Mouse (Mus musculus) MEL (cell line): Measurements from ENCODE around the gene Ext2. TPM values are rescaled to one million over a fixed set of nuclear protein-coding genes. Genes with fewer than 3 reads are reported as not detected.

Experiments
- DNase-seq: peaks from one replicate; pipeline ENCODE4 v3.0.0; 2011; ENCODE audit warnings: low read depth, low spot score
- H3K27ac ChIP-seq: 2 replicates; pipeline ENCODE4 v1.5.1; 2012; ENCODE audit warnings: low read depth, mild to moderate bottlenecking, control low read depth, low read length, moderate library complexity; ENCODE audit not compliant: control insufficient read depth
- H3K27me3 ChIP-seq, 2 experiments: fragments of 150-350 bp in 1 of 2; sonication (generic) in 1 of 2; 2 replicates each; pipeline ENCODE4 v1.6.1; 2012; ENCODE audit warnings: low read length in 2 of 2, mild to moderate bottlenecking in 2 of 2, improper control_type of control experiment in 1 of 2, moderate library complexity in 1 of 2; ENCODE audit not compliant: insufficient read depth in 2 of 2, control insufficient read depth in 1 of 2
- H3K36me3 ChIP-seq, 2 experiments: 2 replicates each; pipeline ENCODE4 v1.6.1; 2012 to 2014; ENCODE audit warnings: low read length in 2 of 2, improper control_type of control experiment in 1 of 2, inconsistent platforms in 1 of 2, mild to moderate bottlenecking in 1 of 2; ENCODE audit not compliant: insufficient read depth in 2 of 2, control insufficient read depth in 1 of 2
- H3K4me1 ChIP-seq, 2 experiments: fragments of 150-350 bp in 1 of 2; sonication (generic) in 1 of 2; 2 replicates each; pipeline ENCODE4 v1.6.1; 2012; ENCODE audit warnings: low read length in 2 of 2, improper control_type of control experiment in 1 of 2, mild to moderate bottlenecking in 1 of 2; ENCODE audit not compliant: insufficient read depth in 2 of 2, control insufficient read depth in 1 of 2
- H3K4me3 ChIP-seq, 2 experiments: fragments of 150-350 bp in 1 of 2; sonication (generic) in 1 of 2; 2 replicates each; pipeline ENCODE4 v1.5.1; 2012; ENCODE audit warnings: low read depth in 2 of 2, low read length in 2 of 2, mild to moderate bottlenecking in 2 of 2, moderate library complexity in 2 of 2, control low read depth in 1 of 2, improper control_type of control experiment in 1 of 2; ENCODE audit not compliant: control insufficient read depth in 1 of 2, insufficient read depth in 1 of 2
- H3K79me2 ChIP-seq: 2 replicates; pipeline ENCODE4 v1.6.1; 2012; ENCODE audit warnings: mild to moderate bottlenecking, low read length, moderate library complexity; ENCODE audit not compliant: control insufficient read depth, poor library complexity, insufficient read depth
- H3K9ac ChIP-seq: 2 replicates; pipeline ENCODE4 v1.6.1; 2012; ENCODE audit warnings: low read depth, mild to moderate bottlenecking, control low read depth, low read length, moderate library complexity; ENCODE audit not compliant: control insufficient read depth, poor library complexity, severe bottlenecking
- H3K9me3 ChIP-seq: fragments of 150-350 bp; sonication (generic); replicated peaks from 2 replicates; pipeline ENCODE4 v1.6.1; 2012; ENCODE audit warnings: mild to moderate bottlenecking, low read length, improper control_type of control experiment, moderate library complexity; ENCODE audit not compliant: insufficient read depth
- CHD1 ChIP-seq: IDR thresholded peaks from 2 replicates; pipeline ENCODE4 v1.6.1; 2012; ENCODE audit warnings: low read depth, mild to moderate bottlenecking, inconsistent platforms, low read length, improper control_type of control experiment
- CTCF ChIP-seq, 3 experiments: IDR thresholded peaks in 2 of 3; conservative IDR thresholded peaks in 1 of 3; 2 replicates each; pipeline ENCODE4 v1.5.1; 2011 to 2012; ENCODE audit warnings: low read length in 3 of 3, low read depth in 2 of 3, mild to moderate bottlenecking in 2 of 3, improper control_type of control experiment in 1 of 3, inconsistent platforms in 1 of 3, mixed read lengths in 1 of 3, moderate library complexity in 1 of 3; ENCODE audit not compliant: control insufficient read depth in 1 of 3, insufficient read depth in 1 of 3, poor library complexity in 1 of 3, severe bottlenecking in 1 of 3
- E2F4 ChIP-seq: IDR thresholded peaks from 2 replicates; pipeline ENCODE4 v1.6.1; 2011; ENCODE audit warnings: low read depth, low read length, improper control_type of control experiment, borderline replicate concordance
- EP300 ChIP-seq, 2 experiments: IDR thresholded peaks; 2 replicates each; pipeline ENCODE4 v1.6.1; 2011; ENCODE audit warnings: improper control_type of control experiment in 2 of 2, low read length in 2 of 2, low read depth in 1 of 2, mild to moderate bottlenecking in 1 of 2
- GABPA ChIP-seq: IDR thresholded peaks from 2 replicates; pipeline ENCODE4 v1.6.1; 2012; ENCODE audit warnings: low read depth, mild to moderate bottlenecking, inconsistent platforms, low read length, improper control_type of control experiment, moderate library complexity
- GATA1 ChIP-seq: IDR thresholded peaks from 2 replicates; pipeline ENCODE4 v1.6.1; 2011; ENCODE audit warnings: low read depth, low read length, improper control_type of control experiment
- HCFC1 ChIP-seq: IDR thresholded peaks from 2 replicates; pipeline ENCODE4 v1.6.1; 2012; ENCODE audit warnings: low read depth, mild to moderate bottlenecking, inconsistent platforms, low read length, improper control_type of control experiment, moderate library complexity
- JUND ChIP-seq: IDR thresholded peaks from 2 replicates; pipeline ENCODE4 v1.6.1; 2011; ENCODE audit warnings: low read depth, mild to moderate bottlenecking, improper control_type of control experiment, low read length
- MAZ ChIP-seq: IDR thresholded peaks from 2 replicates; pipeline ENCODE4 v1.6.1; 2012; ENCODE audit warnings: low read depth, mild to moderate bottlenecking, inconsistent platforms, low read length, improper control_type of control experiment
- MEF2A ChIP-seq: IDR thresholded peaks from 2 replicates; pipeline ENCODE4 v1.6.1; 2014; ENCODE audit warnings: low read depth, mild to moderate bottlenecking, inconsistent platforms, low read length, improper control_type of control experiment; ENCODE audit not compliant: poor library complexity, insufficient replicate concordance, severe bottlenecking; ENCODE audit errors: extremely low read depth
- MYB ChIP-seq: IDR thresholded peaks from 2 replicates; pipeline ENCODE4 v1.6.1; 2011; ENCODE audit warnings: mild to moderate bottlenecking, low read depth, low read length, improper control_type of control experiment
- NELFE ChIP-seq: IDR thresholded peaks from 2 replicates; pipeline ENCODE4 v1.6.1; 2011; ENCODE audit warnings: low read depth, low read length, improper control_type of control experiment
- POLR2AphosphoS5 ChIP-seq: IDR thresholded peaks from 2 replicates; pipeline ENCODE4 v1.6.1; 2012; ENCODE audit warnings: low read depth, borderline replicate concordance, mild to moderate bottlenecking, inconsistent platforms, low read length, moderate library complexity, mixed read lengths
- RAD21 ChIP-seq: IDR thresholded peaks from 2 replicates; pipeline ENCODE4 v1.6.1; 2011; ENCODE audit warnings: mild to moderate bottlenecking, low read depth, low read length, improper control_type of control experiment
- RCOR1 ChIP-seq: IDR thresholded peaks from 2 replicates; pipeline ENCODE4 v1.6.1; 2012; ENCODE audit warnings: low read depth, mild to moderate bottlenecking, inconsistent platforms, low read length, improper control_type of control experiment
- SIN3A ChIP-seq: IDR thresholded peaks from 2 replicates; pipeline ENCODE4 v1.6.1; 2012; ENCODE audit warnings: low read length, improper control_type of control experiment, inconsistent platforms
- UBTF ChIP-seq: IDR thresholded peaks from 2 replicates; pipeline ENCODE4 v1.6.1; 2012; ENCODE audit warnings: low read depth, mild to moderate bottlenecking, inconsistent platforms, low read length, improper control_type of control experiment, moderate library complexity, borderline replicate concordance; ENCODE audit not compliant: insufficient read depth
- USF1 ChIP-seq: IDR thresholded peaks from 2 replicates; pipeline ENCODE4 v1.6.1; 2014; ENCODE audit warnings: low read depth, mild to moderate bottlenecking, inconsistent platforms, low read length, improper control_type of control experiment, moderate library complexity
- USF2 ChIP-seq, 2 experiments: IDR thresholded peaks; 2 replicates each; pipeline ENCODE4 v1.6.1; 2011 to 2012; ENCODE audit warnings: improper control_type of control experiment in 2 of 2, low read length in 2 of 2, borderline replicate concordance in 1 of 2, inconsistent platforms in 1 of 2, low read depth in 1 of 2, mild to moderate bottlenecking in 1 of 2; ENCODE audit not compliant: insufficient read depth in 1 of 2
- ZC3H11A ChIP-seq: IDR thresholded peaks from 2 replicates; pipeline ENCODE4 v1.6.1; 2012; ENCODE audit warnings: low read depth, mild to moderate bottlenecking, inconsistent platforms, low read length, improper control_type of control experiment
- ZKSCAN1 ChIP-seq: IDR thresholded peaks from 2 replicates; pipeline ENCODE4 v1.6.1; 2012; ENCODE audit warnings: low read depth, mild to moderate bottlenecking, inconsistent platforms, low read length, improper control_type of control experiment, moderate library complexity
- ZMIZ1 ChIP-seq: IDR thresholded peaks from 2 replicates; pipeline ENCODE4 v1.6.1; 2012; ENCODE audit warnings: low read depth, mild to moderate bottlenecking, inconsistent platforms, low read length, improper control_type of control experiment, moderate library complexity
- ZNF384 ChIP-seq: IDR thresholded peaks from 2 replicates; pipeline ENCODE4 v1.6.1; 2012; ENCODE audit warnings: low read depth, mild to moderate bottlenecking, inconsistent platforms, low read length, improper control_type of control experiment
- polyA plus RNA-seq, 2 experiments: library from polyadenylated mRNA; stranded (reverse) in 1 of 2; unstranded in 1 of 2; fragments of >175 nt in 1 of 2; fragments of >200 nt in 1 of 2; gene quantifications; 2 replicates each; pipeline versions ENCODE4 v1.2.1 to v1.2.4; 2012; ENCODE audit warnings: low replicate concordance in 2 of 2, low read depth in 1 of 2; ENCODE audit not compliant: insufficient read length in 2 of 2, insufficient read depth in 1 of 2, missing spikeins in 1 of 2
- total RNA-seq: library from RNA; depleted of rRNA; stranded (reverse); fragments of 300-350 nt; gene quantifications from 2 replicates; pipeline ENCODE4 v1.2.3, GENCODE M21; 2012

Ext2 gene
- total and polyA plus RNA-seq, 3 experiments, result 33.7 to 66.8 TPM; not detected in 1

GRCm38 (mm10) chr2:93794375-93794774 lies 28.0 kb downstream of the Ext2 start:
- H3K9ac ChIP-seq, result no peak overlapping the region
- no peak for DNase-seq
- H3K36me3 ChIP-seq, result peaks cover 0 to 2% of the 10 kb centered on the region in 2 experiments; a peak in 1 of 4 replicates
- no peaks in the 10 kb centered on the region for H3K4me1 ChIP-seq
- no peaks in the 10 kb centered on the region for H3K79me2 ChIP-seq
- no peaks in the 10 kb centered on the region for H3K9me3 ChIP-seq
- no peaks in the 10 kb centered on the region for H3K27me3 ChIP-seq
- TF ChIP-seq RAD21, result no peak
- no peak for TF ChIP-seq RCOR1
- TF ChIP-seq USF1, result no peak
- TF ChIP-seq CTCF (IDR thresholded peaks at IDR 0.05 in 2 of 3, conservative IDR thresholded peaks at IDR 0.05 in 1 of 3; ENCODE audit: control insufficient read depth in 1 of 3, insufficient read depth in 1 of 3, low read depth in 2 of 3, low read length in 3 of 3, poor library complexity in 1 of 3, severe bottlenecking in 1 of 3), result no peak
- TF ChIP-seq EP300 (IDR thresholded peaks at IDR 0.05; ENCODE audit: low read depth in 1 of 2, low read length in 2 of 2), result no peak
- no peak for TF ChIP-seq GABPA
- no peak for TF ChIP-seq ZKSCAN1
- TF ChIP-seq HCFC1, result no peak
- no peak for TF ChIP-seq ZMIZ1
- no peak for TF ChIP-seq JUND
- no peak for TF ChIP-seq E2F4
- TF ChIP-seq ZC3H11A, result no peak
- no peak for TF ChIP-seq UBTF
- TF ChIP-seq MEF2A, result no peak
- no peak for TF ChIP-seq GATA1
- no peak overlapping the region for H3K27ac ChIP-seq
- no peak overlapping the region for H3K4me3 ChIP-seq

- TF ChIP-seq HCFC1 (no peak), ZMIZ1 (no peak), NELFE (no peak), CHD1 (no peak), UBTF (no peak), ZC3H11A (no peak), MYB (no peak), MAZ (no peak), EP300 (IDR thresholded peaks at IDR 0.05; ENCODE audit: low read depth in 1 of 2, low read length in 2 of 2) (no peak), ZNF384 (no peak), ZKSCAN1 (no peak), SIN3A (no peak), POLR2AphosphoS5 (no peak), USF2 (IDR thresholded peaks at IDR 0.05; ENCODE audit: borderline replicate concordance in 1 of 2, insufficient read depth in 1 of 2, low read depth in 1 of 2, low read length in 2 of 2) (no peak)
- Histone ChIP-seq H3K4me1 (no peaks in the 10 kb centered on the region), H3K9ac (no peak overlapping the region), H3K27ac (no peak overlapping the region), H3K4me3 (no peak overlapping the region), H3K27me3 (no peaks in the 10 kb centered on the region), H3K9me3 (no peaks in the 10 kb centered on the region), H3K36me3 (peaks cover 0 to 2% of the 10 kb centered on the region in 2 experiments; a peak in 1 of 4 replicates), H3K79me2 (no peaks in the 10 kb centered on the region)
- no peak for DNase-seq
Observed at GRCm38 (mm10) chr2:93791516-93792499, 30.6 kb downstream of the Ext2 start.
